Comparison of ENCODE assay signal across 26 mouse cellular contexts in the genomic region with DNA sequence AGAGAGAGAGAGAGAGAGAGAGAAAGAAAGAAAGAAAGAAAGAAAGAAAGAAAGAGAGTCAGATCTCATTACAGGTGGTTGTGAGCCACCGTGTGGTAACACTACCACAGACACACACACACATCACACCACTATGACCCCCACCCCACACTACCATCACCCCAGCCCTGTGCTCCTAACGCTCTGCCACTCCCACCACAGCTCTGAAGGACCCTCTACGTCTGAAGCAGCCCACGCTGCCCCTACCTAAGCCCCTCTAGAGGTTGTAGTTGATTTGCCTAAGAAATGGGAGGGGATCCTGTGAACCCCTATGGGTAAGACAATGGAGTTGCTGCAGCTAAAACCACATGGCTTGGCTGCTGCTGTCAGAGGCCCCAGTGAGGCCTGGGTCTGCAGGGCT. TPM values are rescaled to one million over a fixed set of nuclear protein-coding genes. Genes with fewer than 3 reads are reported as not detected.
DNase-seq lines count a peak whose midpoint lies in the region; ATAC-seq lines count a peak whose summit lies in the region.
"Had no signal": no experiment of that assay in that cellular context is flagged by ENCODE, and none has a peak within 500 bp of the region (broad histone marks: within the 10 kb centered on the region; RNA-seq: fewer than 3 reads in every experiment).

No protein-coding gene starts in this region.

- H3K4me2 ChIP-seq in embryonic facial prominence, embryonic 11.5 days (ENCODE audit: low read depth, low read length) = no peak overlapping the region
- no peak overlapping the region for H3K4me2 ChIP-seq in limb, embryonic 11.5 days (ENCODE audit: low read depth, severe bottlenecking)
- no peak overlapping the region for H3K4me2 ChIP-seq in limb, embryonic 12.5 days
- H3K4me2 ChIP-seq: embryonic facial prominence, embryonic 15.5 days; forebrain, embryonic 12.5 days; forebrain, embryonic 15.5 days; hindbrain, embryonic 13.5 days had no signal

- no peak for DNase-seq in embryonic facial prominence, embryonic 11.5 days (ENCODE audit: low spot score)
- DNase-seq in embryonic facial prominence, embryonic 10.5 days (ENCODE audit: low spot score) = no peak
- no peak for DNase-seq in limb, embryonic 11.5 days (ENCODE audit: low spot score)
- no peak for DNase-seq in limb, embryonic 10.5 days (ENCODE audit: low spot score)
- no peak for DNase-seq in cerebellum, adult 11 months
- DNase-seq: adrenal gland, adult 8-10 months; adrenal gland, postnatal 25 days; cerebellum, adult 18-20 months; cerebellum, adult 9-10 months; cerebellum, postnatal 14 days; gastrocnemius, postnatal 25 days; heart, adult 18-20 months had no signal

- H3K4me1 ChIP-seq in embryonic facial prominence, embryonic 11.5 days (ENCODE audit: control insufficient read depth, insufficient read depth, low read length) = no peaks in the 10 kb centered on the region
- H3K4me1 ChIP-seq in embryonic facial prominence, embryonic 10.5 days = peaks cover 26% of the 10 kb centered on the region
- peaks cover 7% of the 10 kb centered on the region for H3K4me1 ChIP-seq in limb, embryonic 11.5 days (ENCODE audit: control insufficient read depth, insufficient read depth, low read length)
- H3K4me1 ChIP-seq in limb, embryonic 10.5 days = peaks cover 25% of the 10 kb centered on the region
- peaks cover 27% of the 10 kb centered on the region for H3K4me1 ChIP-seq in limb, embryonic 12.5 days (replicated peaks)

- H3K27me3 ChIP-seq in embryonic facial prominence, embryonic 11.5 days (ENCODE audit: control insufficient read depth, insufficient read depth, low read length) = no peaks in the 10 kb centered on the region
- no peaks in the 10 kb centered on the region; the same call in 1 of the 2 replicates for H3K27me3 ChIP-seq in embryonic facial prominence, embryonic 10.5 days (replicated peaks; ENCODE audit: low read depth, poor library complexity, severe bottlenecking)
- no peaks in the 10 kb centered on the region for H3K27me3 ChIP-seq in limb, embryonic 11.5 days (ENCODE audit: control insufficient read depth, insufficient read depth, low read length)
- peaks cover 11% of the 10 kb centered on the region for H3K27me3 ChIP-seq in limb, embryonic 10.5 days (ENCODE audit: low read depth, poor library complexity, severe bottlenecking)
- 0 out of 2 replicates have a peak, but pooled peaks cover 3% of the 10 kb centered on the region for H3K27me3 ChIP-seq in limb, embryonic 12.5 days
- H3K27me3 ChIP-seq: embryonic facial prominence, embryonic 15.5 days; forebrain, embryonic 15.5 days had no signal

- H3K9me3 ChIP-seq in embryonic facial prominence, embryonic 11.5 days (replicated peaks; ENCODE audit: control insufficient read depth, low read length) = no peaks in the 10 kb centered on the region
- no peaks in the 10 kb centered on the region; the same call in 1 of the 2 replicates for H3K9me3 ChIP-seq in embryonic facial prominence, embryonic 10.5 days
- no peaks in the 10 kb centered on the region; the same call in 1 of the 2 replicates for H3K9me3 ChIP-seq in limb, embryonic 11.5 days (ENCODE audit: control insufficient read depth, low read length)
- 0 out of 2 replicates have a peak, but pooled peaks cover 3% of the 10 kb centered on the region for H3K9me3 ChIP-seq in limb, embryonic 10.5 days (replicated peaks)
- H3K9me3 ChIP-seq in limb, embryonic 12.5 days = peaks cover 8% of the 10 kb centered on the region
- H3K9me3 ChIP-seq: embryonic facial prominence, embryonic 15.5 days; forebrain, embryonic 15.5 days; hindbrain, embryonic 13.5 days had no signal

- H3K27ac ChIP-seq in embryonic facial prominence, embryonic 11.5 days (replicated peaks; ENCODE audit: low read depth, low read length) = no peak overlapping the region
- H3K27ac ChIP-seq in embryonic facial prominence, embryonic 10.5 days (replicated peaks) = no peak overlapping the region
- H3K27ac ChIP-seq in limb, embryonic 11.5 days (replicated peaks; ENCODE audit: low read depth, low read length) = no peak overlapping the region
- H3K27ac ChIP-seq in limb, embryonic 10.5 days = no peak overlapping the region
- H3K27ac ChIP-seq in limb, embryonic 12.5 days = no peak overlapping the region
- H3K27ac ChIP-seq: embryonic facial prominence, embryonic 15.5 days; forebrain, embryonic 12.5 days; forebrain, embryonic 15.5 days; heart, embryonic 10.5 days; hindbrain, embryonic 13.5 days had no signal

- H3K9ac ChIP-seq in embryonic facial prominence, embryonic 11.5 days (replicated peaks; ENCODE audit: low read length) = no peak overlapping the region
- no peak overlapping the region for H3K9ac ChIP-seq in limb, embryonic 11.5 days (ENCODE audit: low read length)
- H3K9ac ChIP-seq in limb, embryonic 12.5 days (replicated peaks) = no peak overlapping the region
- H3K9ac ChIP-seq: embryonic facial prominence, embryonic 15.5 days; forebrain, embryonic 12.5 days; forebrain, embryonic 15.5 days; hindbrain, embryonic 13.5 days had no signal

- 74% methylated on average over 4 of the region's 4 CpGs for WGBS in embryonic facial prominence, embryonic 11.5 days
- 72% methylated on average over 4 of the region's 4 CpGs for WGBS in embryonic facial prominence, embryonic 10.5 days
- WGBS in limb, embryonic 11.5 days = 80% methylated on average over 4 of the region's 4 CpGs
- WGBS in limb, embryonic 10.5 days = 77% methylated on average over 4 of the region's 4 CpGs
- 66% methylated on average over 4 of the region's 4 CpGs for WGBS in limb, embryonic 12.5 days

- no peaks in the 10 kb centered on the region for H3K36me3 ChIP-seq in embryonic facial prominence, embryonic 11.5 days (replicated peaks; ENCODE audit: control insufficient read depth, insufficient read depth, low read depth, low read length)
- H3K36me3 ChIP-seq in embryonic facial prominence, embryonic 10.5 days (replicated peaks) = no peaks in the 10 kb centered on the region
- no peaks in the 10 kb centered on the region for H3K36me3 ChIP-seq in limb, embryonic 11.5 days (ENCODE audit: control insufficient read depth, insufficient read depth, low read length)
- H3K36me3 ChIP-seq in limb, embryonic 10.5 days = no peaks in the 10 kb centered on the region
- H3K36me3 ChIP-seq in limb, embryonic 12.5 days = no peaks in the 10 kb centered on the region
- H3K36me3 ChIP-seq: embryonic facial prominence, embryonic 15.5 days; forebrain, embryonic 12.5 days; forebrain, embryonic 15.5 days; heart, embryonic 10.5 days; hindbrain, embryonic 13.5 days had no signal

- H3K4me3 ChIP-seq in embryonic facial prominence, embryonic 11.5 days (ENCODE audit: low read depth, low read length) = no peak overlapping the region
- H3K4me3 ChIP-seq in embryonic facial prominence, embryonic 10.5 days = no peak overlapping the region
- no peak overlapping the region for H3K4me3 ChIP-seq in limb, embryonic 11.5 days (ENCODE audit: low read depth, low read length)
- no peak overlapping the region for H3K4me3 ChIP-seq in limb, embryonic 10.5 days
- no peak overlapping the region for H3K4me3 ChIP-seq in limb, embryonic 12.5 days (replicated peaks)
- H3K4me3 ChIP-seq: embryonic facial prominence, embryonic 15.5 days; erythroblast, embryonic 14.5 days; forebrain, embryonic 12.5 days; forebrain, embryonic 15.5 days; heart, embryonic 10.5 days; hindbrain, embryonic 13.5 days had no signal

- ATAC-seq in embryonic facial prominence, embryonic 11.5 days (replicated peaks; ENCODE audit: insufficient number of reproducible peaks, low FRiP score, low TSS enrichment, low read depth) = 0 out of 2 replicates have a peak, but pooled peaks have one; percentile 51
- ATAC-seq in limb, embryonic 11.5 days (ENCODE audit: insufficient number of reproducible peaks, low FRiP score, low TSS enrichment, low read depth) = peak; percentile 35; the same call in 1 of the 2 replicates
- 0 out of 2 replicates have a peak, but pooled peaks have one; percentile 18 for ATAC-seq in common myeloid progenitor, adult 5-6 weeks (replicated peaks; ENCODE audit: low read depth, poor library complexity, severe bottlenecking)
- peak; percentile 52; the same call in 1 of the 2 replicates for ATAC-seq in limb, embryonic 12.5 days (ENCODE audit: insufficient number of reproducible peaks, insufficient read depth, low FRiP score, low TSS enrichment, low read depth)
- ATAC-seq: activated CD4-positive, CD25-positive, alpha-beta regulatory T cell, adult 4 months; forebrain, embryonic 15.5 days; hindbrain, embryonic 16.5 days; inflammation-experienced regulatory T-cells, adult 6 months had no signal

RNA-seq across cellular contexts. Expression of gene Amn, which starts 12.7 kb away (rescaled TPM):
- 0.28 TPM in 1 of 2 replicates, not detected in the other for polyA plus RNA-seq in embryonic facial prominence, embryonic 11.5 days (2014; fragmentation: Nextera tagmentation; extraction: Ambion mirVana)
- 0.16 and 0.25 TPM in 2 replicates for polyA plus RNA-seq in embryonic facial prominence, embryonic 10.5 days (2016; fragmentation: Nextera tagmentation; extraction: Ambion mirVana)
- 0.28 and 0.29 TPM in 2 replicates for polyA plus RNA-seq in limb, embryonic 11.5 days (2014; fragmentation: Nextera tagmentation; extraction: Ambion mirVana)
- 0.30 and 0.33 TPM in 2 replicates for polyA plus RNA-seq in limb, embryonic 10.5 days (2016; fragmentation: Nextera tagmentation; extraction: Ambion mirVana)
- total RNA-seq in common myeloid progenitor, adult 5-6 weeks (2017) = not detected in 2 replicates
- polyA plus RNA-seq in limb, embryonic 12.5 days (2016; fragmentation: Nextera tagmentation; extraction: Ambion mirVana) = 0.20 and 0.74 TPM in 2 replicates
- total RNA-seq: gastrocnemius, adult 8-10 months; gastrocnemius, postnatal 25 days; heart, adult 18-20 months; heart, postnatal 25 days; hematopoietic stem cell, adult 5-6 weeks had no signal
- polyA plus RNA-seq: activated CD4-positive, CD25-positive, alpha-beta regulatory T cell, adult 4 months; inflammation-experienced regulatory T-cells, adult 6 months had no signal
